Mouse (Mus musculus): Measurements from ENCODE around the gene Igsf10.
A peak's percentile ranks its signal among the peaks of the same experiment; 100 is the strongest.
"Not testable (repeated sequence)": the region's sequence is repeated elsewhere in the genome, so short reads cannot be mapped to it uniquely, and the experiment has no call there.

The Igsf10 gene

DNA sequence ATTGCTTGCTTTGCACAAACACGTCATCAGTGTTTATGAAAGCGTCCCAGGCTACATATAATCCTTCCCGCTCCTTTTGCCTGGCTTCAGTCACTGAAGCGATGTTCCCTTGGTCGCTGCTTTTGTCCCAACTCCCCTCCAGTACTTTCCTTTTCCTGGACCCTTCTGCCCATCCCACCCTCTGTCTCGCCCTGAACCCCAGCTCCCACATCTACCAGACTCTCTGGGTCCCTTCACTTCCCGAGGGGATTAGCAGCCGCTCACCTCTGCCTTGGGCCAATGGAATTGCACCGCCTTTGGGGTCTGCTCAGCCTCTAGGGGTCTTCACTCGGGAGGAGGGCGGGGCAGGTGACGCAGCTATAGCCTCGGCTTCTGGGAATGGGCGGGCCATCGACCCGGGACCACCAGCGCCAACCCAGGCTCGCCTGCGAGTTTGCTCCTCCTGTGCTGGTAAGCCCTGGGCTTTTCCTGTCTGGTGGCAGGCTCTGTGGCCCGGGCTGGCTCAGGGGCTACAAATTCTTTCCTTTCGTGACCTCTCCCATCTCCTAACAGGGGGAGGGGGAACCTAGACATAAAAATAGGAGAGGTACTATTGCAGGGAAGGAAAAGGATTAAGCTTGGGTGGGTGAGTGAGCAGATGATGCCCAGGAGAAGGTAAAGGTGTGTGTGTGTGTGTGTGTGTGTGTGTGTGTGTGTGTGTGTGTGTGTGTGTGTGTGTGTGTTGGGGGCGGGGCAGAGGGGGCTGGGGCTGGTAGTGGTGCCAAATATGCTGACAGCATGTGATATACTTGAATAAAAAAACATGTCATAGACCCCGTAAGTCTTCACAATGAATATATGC, at the start of gene Igsf10:
Gene Igsf10, minus strand, starts transcription at position 330 of the 841 bp plus-strand sequence.
- DNase-seq (ENCODE audit: low spot score) = peak; percentile 45

DNA sequence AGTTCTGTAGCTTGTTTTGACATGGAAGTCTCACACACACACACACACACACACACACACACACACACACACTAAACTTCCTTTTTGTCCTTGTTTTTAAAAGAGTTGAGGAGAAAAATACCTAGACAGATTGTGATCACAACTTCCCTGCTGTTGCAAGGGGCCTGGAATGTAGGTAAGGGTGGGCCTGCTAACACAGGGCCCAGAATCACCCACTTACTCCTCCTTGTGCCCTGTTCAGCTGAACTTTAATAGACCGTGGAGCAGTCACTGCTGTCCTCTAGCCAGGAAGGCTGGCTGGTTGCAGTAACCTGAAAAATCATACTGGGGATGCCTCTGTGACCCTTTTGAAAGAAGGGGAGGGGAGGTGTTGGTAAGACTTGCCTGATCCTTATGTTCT, 41.4 kb upstream of the Igsf10 start:
- no peak for DNase-seq (ENCODE audit: low spot score)

DNA sequence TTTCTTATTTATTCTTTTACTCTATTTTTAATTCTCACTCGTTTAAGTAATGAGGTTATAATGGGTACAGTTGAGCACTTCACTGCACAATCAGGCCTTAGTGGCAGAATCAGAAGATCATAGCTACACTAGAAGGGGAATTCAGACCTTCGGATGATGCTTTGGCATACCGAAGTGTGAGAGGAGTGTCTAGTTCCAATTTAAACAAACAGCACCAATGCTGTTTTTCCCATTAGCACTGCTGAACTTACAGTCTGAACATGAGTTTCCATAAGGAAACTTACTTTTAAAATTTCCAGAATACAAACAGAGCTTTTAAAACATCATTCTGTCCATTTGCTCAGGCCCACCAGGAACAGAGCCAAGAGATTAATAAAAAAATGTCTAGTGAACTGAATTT, 40.8 kb upstream of the Igsf10 start:
- DNase-seq (ENCODE audit: low spot score) = no peak

DNA sequence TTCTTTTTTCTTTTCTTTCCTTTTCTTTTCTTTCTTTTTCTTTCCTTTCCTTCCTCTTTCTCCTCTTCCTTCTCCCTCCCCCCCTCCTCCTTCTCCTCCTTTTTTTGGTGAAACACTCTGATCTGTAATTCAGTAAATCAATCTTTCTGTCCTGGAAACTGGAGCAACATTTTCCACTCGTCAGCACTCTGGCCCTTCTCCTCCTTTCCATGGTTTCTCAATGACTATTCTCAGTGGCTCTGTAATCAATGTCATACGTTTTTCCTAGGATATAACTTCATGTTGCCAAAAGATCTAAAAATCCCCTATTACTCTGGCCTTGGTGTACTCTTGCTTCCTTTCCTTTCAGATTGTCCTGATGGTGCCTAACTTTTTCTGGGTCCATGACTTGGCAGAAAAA, 40.1 kb upstream of the Igsf10 start:
- DNase-seq (ENCODE audit: low spot score) = no peak

DNA sequence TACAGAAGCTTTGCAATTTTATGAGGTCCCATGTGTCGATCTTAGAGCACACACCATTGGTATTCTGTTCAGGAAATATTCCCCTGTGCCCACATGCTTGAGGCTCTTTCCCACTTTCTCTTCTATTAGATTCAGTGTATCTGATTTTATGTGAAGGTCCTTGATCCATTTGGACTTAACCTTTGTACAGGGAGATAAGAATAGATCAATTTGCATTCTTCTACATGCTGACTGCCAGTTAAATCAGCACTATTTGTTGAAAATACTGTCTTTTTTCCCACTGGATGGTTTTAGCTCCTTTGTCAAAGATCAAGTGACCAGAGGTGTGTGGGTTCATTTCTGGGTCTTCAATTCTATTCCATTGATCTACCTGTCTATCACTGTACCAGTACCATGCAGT, 34.6 kb upstream of the Igsf10 start:
- DNase-seq (ENCODE audit: low spot score) = not testable (repeated sequence)

DNA sequence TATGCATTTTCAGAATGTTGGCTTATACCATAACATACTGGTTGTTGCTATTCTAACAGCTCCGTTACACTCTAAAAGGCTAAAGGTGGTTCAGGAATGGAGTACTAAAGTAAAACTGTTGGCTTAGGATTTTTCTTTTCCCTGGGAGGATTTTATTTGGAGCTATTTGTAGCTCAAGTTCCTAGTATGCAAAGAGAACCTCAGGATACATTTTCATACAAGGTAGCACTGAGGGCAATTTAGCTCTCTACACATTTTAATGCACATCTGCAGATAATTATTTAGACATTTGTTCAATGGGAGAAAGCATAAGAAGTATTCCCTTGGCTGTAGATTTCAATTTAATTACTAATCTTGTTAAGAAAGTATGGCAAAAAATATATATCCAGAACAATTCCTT, 17.7 kb upstream of the Igsf10 start:
- no peak for DNase-seq (ENCODE audit: low spot score)

DNA sequence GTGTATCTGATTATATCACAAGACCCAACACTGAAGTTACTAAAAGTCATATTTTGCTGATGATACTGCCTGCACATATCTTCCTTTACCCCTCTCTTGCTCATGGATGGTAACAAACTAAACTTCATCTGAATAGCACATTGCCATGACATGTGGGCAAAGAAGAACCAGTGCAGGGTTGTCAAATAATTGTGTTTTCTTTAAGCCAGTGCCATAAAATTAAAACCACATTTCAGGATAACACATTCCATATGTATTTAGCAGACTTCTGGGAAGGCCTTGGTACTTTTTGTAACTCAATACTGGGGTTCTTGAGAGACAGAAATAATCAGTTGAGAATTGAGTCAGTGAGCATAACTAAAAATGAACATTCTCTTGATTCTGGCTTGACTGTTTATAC, 15.9 kb upstream of the Igsf10 start:
- no peak for DNase-seq (ENCODE audit: low spot score)

DNA sequence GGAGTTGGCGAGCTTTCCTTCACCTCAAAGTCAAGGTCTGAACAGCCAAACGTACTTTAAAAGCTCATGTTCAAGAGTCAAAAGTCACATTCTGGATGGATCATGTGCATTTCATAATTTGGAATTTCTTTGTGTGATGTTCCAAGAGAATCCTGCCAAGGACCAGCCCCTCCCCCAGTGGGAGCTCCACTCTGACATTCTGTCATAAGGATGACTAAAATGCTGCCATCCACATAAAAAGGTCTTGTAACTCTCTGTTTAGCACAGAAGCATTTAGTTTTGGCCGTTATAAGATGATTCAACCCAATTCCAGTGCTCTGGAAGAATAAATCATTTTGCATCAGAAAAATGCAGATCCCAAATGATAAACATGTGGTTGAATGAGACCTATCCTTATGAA, 10.0 kb upstream of the Igsf10 start:
- no peak for DNase-seq (ENCODE audit: low spot score)

DNA sequence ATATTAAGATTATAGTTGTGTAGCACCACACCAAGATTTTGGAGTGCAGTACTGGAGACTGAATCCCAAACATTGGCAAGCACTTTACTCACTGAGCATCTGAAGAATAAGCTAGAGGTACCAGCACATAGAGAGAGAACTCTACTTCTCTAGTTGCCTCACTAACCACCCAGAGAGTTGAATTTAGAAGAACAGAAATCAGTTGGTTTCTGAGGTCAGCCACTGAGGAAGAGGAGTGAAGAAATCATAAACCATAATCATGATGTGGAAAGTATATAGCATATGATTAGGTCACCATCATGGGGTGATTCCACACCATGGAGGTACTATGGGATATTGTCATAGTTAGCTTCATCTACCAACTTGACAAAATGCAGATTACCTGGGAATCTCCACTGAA, 7.6 kb upstream of the Igsf10 start:
- DNase-seq (ENCODE audit: low spot score) = no peak

DNA sequence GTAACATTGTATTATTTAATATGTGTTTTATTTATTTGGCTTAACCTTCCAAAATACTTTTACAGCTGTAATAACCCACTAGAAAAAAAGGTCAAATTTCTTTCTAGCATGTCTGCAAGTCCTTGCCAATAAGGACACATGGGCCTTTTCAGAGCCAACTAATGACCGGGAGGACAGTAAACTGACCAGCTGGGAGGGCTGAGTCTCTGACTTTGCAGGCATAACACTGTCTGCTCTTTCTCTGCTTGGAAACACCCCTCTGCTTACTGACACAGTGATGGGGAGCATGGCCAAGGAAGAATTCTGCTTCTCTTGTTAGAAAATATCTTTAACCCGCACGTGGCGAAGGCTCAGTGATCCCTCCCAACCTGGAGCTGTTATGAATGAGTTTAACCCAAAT, 1.2 kb downstream of the Igsf10 start:
- peak; percentile 22 for DNase-seq (ENCODE audit: low spot score)

DNA sequence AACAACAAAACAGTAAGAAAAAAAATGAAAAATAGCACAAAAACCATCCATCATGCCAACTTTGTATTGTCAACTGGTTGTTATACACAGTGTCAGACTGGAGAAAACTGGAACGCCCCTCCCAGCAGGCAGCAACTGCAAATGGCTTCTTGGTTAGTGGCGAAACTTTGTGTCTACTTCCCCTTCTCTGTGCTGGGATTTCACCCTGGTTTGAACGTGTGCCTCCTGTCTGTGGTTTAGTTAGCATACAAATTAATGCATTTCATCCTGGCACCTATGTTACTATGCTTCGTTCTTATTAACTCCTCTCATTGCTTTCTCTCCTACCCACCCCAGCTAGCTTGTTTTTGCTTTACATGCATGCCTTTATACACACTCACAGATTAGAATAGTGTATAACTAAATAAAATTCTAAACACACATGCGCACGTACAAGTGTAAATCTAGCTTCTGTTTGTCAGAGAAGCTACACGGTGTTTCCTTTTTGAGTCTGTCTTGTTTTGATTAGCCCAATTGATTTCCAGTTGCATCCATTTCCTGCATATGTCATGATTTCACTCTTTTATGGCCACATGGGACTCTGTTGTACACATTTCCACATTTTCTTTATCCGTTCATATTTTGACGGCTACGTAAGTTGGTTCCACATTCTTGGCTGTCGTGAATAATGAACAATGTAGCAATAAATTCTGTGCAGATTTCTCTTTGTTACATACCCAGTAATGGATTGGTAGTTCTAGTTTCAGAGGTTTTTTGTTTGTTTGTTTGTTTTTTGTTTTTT, 2.4 kb downstream of the Igsf10 start:
- no peak for DNase-seq (ENCODE audit: low spot score)

DNA sequence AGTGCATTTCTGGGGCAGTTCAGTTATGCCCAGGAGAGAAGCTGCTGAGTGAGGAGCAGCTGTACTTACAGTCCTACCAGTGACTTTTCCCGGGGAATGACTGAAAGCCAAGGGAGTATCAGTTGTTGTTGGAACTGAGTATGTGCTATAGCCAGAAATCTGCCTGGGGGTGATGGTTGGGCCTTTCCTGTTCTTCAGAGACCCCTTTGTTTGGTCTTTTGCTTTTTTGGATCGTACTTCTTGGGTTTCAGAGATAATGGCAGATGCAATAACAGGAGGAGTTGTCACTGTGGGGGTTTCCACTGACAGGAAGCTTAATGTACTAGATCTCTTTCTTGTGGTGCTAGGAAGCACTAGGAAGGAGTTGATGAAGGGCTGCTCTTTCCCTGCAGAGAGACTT, 15.7 kb downstream of the Igsf10 start:
- DNase-seq (ENCODE audit: low spot score) = no peak

DNA sequence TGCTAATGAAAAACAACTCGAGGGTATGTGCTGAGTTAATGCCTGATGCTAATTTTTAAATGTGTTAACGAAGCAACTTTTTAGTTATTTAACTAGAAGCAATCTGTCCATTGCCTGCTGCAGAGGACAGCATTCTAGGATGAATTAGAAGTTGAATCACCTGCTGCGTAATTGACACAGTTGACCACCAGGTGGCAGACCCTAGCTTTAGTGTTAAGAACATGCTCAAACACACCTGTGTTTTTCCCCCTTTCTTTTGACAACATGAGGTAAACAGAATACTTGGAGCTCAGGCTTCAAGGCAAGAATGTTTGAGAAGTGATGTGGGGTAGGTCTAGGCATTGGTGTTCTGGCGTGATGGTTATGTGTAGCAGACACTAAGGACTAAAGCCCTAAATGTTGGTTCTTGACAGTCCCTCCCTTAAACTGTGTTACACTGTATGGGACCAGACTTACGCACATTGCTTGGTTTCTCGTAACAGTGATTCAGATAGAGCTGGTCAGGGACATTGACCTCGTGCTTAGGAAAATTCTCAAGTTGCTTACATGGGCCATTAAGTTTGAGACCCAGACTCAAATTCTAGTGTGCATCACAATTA, 22.8 kb downstream of the Igsf10 start:
- peak; percentile 39 for DNase-seq (ENCODE audit: low spot score)

DNA sequence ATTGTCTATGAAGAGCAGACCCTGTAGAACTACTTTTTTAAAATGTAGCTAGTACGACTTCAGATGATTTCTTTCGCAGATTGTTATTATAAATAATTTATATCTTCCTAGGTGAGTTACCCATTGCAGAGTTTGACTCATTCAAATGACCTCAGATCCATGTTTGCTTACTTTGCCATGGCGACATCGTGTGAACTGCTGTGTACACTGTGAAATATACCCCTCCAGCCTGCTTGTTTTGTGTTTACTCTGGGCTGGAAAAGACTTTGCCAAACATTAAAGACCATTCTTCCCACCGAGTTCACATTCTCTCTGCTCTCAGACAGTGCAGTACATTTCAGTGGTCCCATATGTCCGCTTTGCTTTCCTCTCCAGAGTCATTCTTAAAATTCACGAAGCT, 28.1 kb downstream of the Igsf10 start:
- DNase-seq (ENCODE audit: low spot score) = no peak

DNA sequence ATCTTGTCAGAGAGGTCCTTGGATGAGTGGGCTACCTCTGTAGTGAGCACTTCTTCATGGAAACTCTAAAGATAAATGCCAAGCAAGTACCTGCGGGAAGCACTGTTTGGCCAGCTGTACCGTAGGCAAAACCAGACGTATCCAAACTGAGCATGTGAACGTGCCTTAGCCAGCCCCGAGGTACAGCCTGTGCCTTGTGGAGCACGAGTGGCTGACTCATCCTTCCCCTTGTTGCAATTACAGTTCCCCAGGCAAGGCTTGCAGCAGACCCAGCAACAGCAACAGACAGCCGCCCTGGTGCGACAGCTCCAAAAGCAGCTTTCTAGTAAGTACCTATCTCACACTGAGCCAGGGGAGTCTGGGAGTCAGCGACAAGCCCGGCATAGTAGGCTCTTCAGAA, 31.6 kb downstream of the Igsf10 start:
- DNase-seq (ENCODE audit: low spot score) = no peak

DNA sequence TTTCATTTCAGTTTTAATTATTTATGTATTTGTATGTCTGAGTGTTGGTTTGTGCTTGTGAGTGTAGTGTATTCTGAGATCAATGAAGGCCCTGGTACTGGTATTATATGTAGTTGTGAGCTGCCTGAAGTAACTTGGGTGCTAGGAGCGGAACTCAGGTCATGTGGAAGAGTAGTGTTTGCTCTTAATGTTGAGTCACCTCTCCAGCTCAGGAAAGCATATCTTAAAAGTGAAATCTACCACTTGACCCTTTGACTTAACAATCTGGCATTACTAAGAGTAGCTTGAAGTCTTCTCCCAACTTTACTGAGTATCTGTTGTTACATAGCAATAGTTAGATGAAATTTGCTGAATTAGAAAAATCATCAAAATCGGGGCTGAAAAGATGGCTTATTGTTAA, 38.7 kb downstream of the Igsf10 start:
- no peak for DNase-seq (ENCODE audit: low spot score)

DNA sequence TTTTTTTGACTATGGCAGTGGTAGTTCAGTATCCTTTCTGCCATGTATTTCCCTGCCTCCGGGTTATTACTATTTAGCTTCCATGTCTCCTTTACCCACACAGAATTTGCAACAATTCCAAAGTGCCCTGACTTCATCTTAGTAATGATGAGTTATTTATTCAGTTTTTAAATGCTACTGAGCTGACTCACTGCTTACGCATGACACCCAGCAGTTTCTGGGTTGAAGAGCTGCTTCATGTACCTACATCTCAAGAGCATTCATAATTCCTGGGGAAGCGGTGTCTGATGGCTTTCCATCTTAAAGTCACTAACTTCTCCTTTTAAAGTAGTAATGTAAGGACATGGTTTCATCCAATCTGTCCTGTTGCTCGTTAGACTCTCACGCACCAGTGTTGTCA, 39.2 kb downstream of the Igsf10 start:
- no peak for DNase-seq (ENCODE audit: low spot score)

DNA sequence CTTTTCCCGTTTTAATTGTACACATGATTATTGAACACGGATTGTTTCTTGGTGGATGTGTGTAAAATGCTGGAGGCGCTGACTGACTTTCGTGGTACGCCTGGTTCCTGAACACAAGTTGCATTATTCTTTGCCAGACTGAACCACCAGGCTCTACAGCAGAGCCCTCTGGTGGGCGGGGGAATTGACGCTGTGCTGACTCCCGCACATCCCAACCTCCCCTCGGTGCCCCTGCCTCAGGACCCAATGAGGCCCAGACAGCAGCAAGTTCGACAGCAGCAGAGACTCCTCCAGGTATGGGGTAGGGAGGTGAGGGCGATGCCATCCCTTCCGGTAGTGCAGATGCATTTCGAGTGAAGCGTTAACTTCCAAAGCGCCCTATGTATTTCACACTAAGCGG, 46.5 kb downstream of the Igsf10 start:
- no peak for DNase-seq (ENCODE audit: low spot score)

DNA sequence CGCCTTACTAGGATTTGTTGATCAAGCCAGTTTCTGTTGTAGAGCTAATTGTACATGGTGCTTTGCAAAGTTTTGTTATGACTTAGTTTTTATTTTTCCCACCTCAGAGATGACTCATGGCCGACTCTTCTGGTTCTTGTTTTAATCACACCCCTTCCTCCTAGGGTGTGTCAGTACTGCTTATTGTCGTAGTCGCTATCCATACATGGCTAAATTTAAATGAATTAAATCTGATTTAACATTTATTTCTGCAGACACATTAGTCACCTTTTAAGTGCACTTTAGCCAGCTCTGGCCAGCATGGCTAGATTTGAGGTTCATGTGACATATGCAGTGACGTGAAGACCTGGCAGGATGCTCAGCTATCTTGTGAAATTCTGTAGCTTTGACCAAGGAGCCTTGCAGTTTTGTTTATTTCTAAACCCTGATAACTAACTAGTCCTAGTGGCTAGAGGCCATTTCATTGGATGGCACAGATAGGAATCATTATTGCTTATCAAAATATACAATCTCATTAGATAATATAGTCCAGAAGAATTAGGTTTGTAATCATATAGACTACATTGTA, 47.5 kb downstream of the Igsf10 start:
- no peak for DNase-seq (ENCODE audit: low spot score)

DNA sequence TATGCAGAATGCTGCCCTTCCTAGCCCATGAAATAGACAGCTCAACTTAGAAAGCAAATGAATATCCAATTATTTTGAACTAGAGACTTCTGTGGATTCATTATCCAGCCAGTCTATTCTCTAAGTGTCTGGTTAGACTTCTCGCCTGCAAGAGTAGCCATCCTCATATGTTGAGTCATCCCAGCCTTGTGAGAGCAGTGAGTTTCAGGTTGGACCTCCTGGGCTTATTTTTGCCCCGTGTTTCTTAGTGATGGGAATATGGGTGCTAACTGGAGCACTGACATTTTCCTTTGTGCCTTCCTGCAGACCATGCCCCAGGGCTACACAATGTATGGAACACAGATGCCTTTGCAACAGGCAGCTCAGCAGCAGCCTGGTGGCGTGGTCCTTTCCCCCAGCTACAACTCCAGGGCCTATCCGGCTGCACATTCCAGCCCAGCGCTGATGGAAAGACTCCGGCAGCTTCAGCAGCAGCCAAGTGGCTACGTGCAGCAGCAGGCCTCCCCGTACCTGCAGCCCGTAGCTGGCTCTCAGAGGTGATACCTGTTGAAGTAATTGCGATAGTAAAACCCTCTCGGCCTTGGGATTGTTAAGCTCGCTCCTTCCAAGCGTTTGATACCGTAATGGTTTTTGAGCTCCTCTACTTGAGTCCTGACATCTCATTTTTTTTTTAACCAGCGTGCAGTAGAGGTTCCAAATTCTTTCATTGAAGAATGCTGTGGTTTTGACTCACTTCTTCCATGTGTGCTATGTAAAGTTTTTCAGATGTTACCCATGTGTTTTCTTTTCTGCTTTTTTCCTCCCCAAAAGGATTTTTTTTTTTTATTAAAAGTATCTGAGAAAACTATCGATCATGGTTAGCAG, 48.3 kb downstream of the Igsf10 start:
- no peak for DNase-seq (ENCODE audit: low spot score)

DNA sequence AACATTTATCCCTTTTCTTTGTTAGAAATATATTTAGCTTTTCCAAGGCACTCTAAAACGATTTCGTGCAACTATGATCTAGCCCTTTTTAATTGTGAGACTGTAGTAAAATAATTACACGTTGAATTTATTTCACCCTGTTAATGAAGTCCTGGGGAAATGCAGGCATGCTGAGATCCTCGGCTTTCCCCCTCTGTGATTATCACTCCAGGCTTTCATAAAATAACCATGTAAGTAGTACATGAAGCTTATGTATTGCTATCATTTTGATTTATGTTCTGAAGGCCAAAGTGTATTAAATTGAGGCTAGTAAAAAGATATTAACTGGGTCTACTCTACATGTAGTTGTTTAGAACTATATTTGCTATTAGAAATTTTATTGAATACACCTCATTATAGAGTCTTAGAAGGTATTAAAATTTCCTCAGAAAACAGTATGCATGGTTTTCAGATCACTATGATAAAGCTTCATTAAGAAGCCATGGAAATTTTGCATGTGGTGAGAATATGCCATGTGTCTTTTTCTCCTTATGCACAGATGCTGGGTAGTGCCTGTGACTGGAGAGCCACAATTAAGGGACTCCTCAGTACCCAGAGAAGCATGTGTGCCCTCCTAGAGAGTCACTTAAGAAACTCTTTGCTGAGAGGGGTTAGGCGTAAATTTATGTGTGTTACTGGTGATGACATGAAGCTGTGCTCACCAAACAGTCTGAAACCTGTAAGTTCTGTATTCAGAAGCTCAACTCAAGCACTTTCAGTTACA, 50.6 kb downstream of the Igsf10 start:
- no peak for DNase-seq (ENCODE audit: low spot score)
